Mouse (Mus musculus) liver, postnatal 0 days (tissue): ENCODE data around the gene Itgam.

Experiments used
- CTCF ChIP-seq: sonication (generic); IDR thresholded peaks from 2 replicates; pipeline ENCODE4 v1.5.1; 2016; ENCODE audit warnings: antibody characterized with exemption, low read depth
- EP300 ChIP-seq: IDR thresholded peaks from 2 replicates; pipeline ENCODE4 v1.6.1; 2016; ENCODE audit warnings: antibody characterized with exemption, low read depth, mild to moderate bottlenecking

- TF ChIP-seq CTCF (no peak), EP300 (no peak)
Observed at GRCm38 (mm10) chr7:128150970-128151369, 88.5 kb downstream of the Itgam start.
